Comparison of ENCODE assay signal across 8 mouse cellular contexts in the genomic region with DNA sequence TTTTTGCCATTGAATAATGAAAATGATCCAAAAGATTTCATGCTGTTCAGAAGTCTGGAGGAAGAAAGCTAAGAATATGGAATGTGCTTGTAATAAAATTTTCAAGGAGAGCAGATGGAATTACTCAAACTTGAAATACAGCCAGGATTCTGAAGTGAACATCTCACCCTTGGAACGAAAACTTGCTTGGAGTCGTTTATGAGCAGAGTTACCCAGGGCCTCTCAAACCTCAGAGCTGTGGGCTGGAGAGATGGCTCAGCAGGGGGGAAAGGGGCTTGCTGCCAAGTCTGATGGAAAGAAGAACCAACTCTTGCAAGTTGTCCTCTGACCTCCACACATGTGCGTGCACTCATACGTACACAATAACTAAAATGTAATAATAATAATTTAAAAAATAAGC.
A peak's percentile ranks its signal among the peaks of the same experiment; 100 is the strongest.
DNase-seq lines count a peak whose midpoint lies in the region; ATAC-seq lines count a peak whose summit lies in the region.
"Had no signal": no experiment of that assay in that cellular context is flagged by ENCODE, and none has a peak within 500 bp of the region (broad histone marks: within the 10 kb centered on the region; RNA-seq: fewer than 3 reads in every experiment).

No protein-coding gene starts in this region.

- intact Hi-C loops in left cerebral cortex, postnatal 4 days (cut with DNase I), result no loop called here
- intact Hi-C loops in left cerebral cortex, postnatal 36 days (cut with DNase I), result no loop called here

- DNase-seq in left cerebral cortex, postnatal 4 days, result peak; percentile 29
- no peak for DNase-seq in left cerebral cortex, postnatal 36 days (ENCODE audit: low spot score in 2 of 2)
- DNase-seq in brain, adult 2 months (ENCODE audit: low read depth, low spot score), result peak; percentile 79
- peak; percentile 40 for DNase-seq in skeletal muscle tissue, adult 2 months (ENCODE audit: low read depth, low spot score)
- no peak for DNase-seq in embryo, embryonic 9.5 days (ENCODE audit: extremely low spot score)
- no peak for DNase-seq in right cerebral cortex, postnatal 36 days (ENCODE audit: low spot score in 2 of 2)
- DNase-seq: adrenal gland, postnatal 14 days had no signal

- peak; percentile 52 for ATAC-seq in granulocyte monocyte progenitor cell, adult 5-6 weeks (replicated peaks; ENCODE audit: poor library complexity, severe bottlenecking)

Comparison
In these comparisons a context has a peak if more than half of its experiments do, and no peak if none do; other contexts are left out.
1. DNase-seq: peak in left cerebral cortex, postnatal 4 days (single experiment), brain, adult 2 months (single experiment) and skeletal muscle tissue, adult 2 months (single experiment); none in left cerebral cortex, postnatal 36 days (0 of 2), embryo, embryonic 9.5 days (single experiment) and right cerebral cortex, postnatal 36 days (0 of 2).